Mouse (Mus musculus): Measurements from ENCODE around the gene Cdc42se2.

Gene Cdc42se2

DNA sequence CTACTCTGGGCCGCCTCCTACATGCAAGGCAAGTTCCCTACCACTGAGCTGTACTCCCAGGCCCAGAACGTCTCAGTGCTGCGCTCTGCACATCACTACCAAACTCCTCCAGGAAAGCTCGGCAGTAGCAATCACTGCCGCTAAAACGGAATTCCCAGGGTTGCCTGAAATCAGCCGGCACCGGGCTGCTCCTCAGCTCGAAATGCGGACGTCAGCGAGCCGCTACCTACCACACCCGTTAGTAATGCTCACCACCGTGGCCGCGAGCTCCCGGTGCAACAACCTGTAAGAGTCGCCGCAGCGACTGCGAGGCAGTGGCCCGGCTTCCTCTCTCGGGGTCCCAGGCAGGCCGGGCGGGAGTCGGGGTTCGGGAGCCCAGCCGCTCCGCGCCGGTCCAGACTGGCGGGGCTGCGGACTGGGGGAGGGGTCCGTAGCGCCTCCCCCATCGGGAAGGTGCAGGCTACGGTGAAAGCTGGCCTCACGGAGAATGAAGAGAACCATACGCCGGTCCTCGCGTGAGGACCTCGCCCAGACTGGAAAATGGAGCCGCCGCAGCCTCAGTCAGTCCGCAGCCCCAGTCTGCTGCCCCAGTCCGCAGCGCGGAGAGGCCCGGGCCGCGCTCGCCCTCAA is 502 bp downstream of the Cdc42se2 start:
- no peak for DNase-seq

DNA sequence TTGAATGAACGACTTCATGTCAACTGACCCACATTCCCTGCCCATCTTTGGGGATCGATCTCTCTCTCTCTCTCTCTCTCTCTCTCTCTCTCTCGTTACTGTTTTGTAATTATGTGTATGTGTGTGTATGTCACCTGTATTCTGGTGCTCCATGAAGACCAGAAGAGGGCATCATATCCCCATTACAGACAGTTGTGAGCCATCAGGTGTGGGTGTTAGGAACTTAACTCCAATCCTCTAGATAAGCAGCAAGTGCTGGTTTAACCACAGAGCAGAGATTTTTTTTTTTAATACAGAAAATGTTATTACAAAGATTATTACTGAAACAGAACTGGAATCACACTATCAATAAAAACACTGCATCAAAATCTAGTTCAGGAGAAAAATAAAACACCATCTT is 1.9 kb downstream of the Cdc42se2 start:
- no peak for DNase-seq

DNA sequence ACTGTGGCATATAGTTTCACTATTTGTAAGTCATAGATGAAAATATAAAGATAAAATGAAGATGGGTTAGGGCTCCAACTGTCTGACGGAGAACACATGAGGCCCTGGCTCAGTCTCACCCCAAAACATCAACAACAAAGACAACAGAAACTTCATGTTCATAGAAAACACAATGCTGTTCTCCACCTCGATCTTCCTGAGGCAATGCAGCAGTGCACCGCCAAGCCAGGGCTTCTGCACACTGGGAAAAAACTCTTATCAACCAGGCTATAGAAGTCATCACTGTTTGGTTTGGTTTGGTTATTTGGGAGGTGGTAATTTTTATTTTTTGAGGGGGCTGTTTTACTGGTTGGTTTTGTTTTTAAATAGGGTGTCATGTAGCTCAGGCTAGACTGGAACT is 3.0 kb downstream of the Cdc42se2 start:
- DNase-seq = no peak

DNA sequence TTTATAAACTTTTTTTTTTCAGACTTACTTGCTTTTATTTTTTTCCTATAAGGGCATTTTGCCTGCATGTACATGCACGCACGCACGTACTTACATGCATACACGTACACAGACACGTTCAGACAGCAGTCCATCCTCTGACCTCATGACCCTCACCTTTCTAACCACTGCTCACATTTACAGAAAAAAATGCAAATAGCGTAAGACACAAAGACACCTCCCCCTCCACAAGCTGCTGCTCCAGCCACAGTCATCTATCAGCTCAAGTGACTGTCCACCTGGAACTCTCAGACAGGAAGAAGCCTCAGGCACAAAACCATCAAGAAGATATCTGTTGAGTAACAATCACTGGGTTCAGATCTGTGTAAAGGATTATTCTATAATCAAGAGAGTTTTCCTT is 5.2 kb downstream of the Cdc42se2 start:
- DNase-seq = no peak

DNA sequence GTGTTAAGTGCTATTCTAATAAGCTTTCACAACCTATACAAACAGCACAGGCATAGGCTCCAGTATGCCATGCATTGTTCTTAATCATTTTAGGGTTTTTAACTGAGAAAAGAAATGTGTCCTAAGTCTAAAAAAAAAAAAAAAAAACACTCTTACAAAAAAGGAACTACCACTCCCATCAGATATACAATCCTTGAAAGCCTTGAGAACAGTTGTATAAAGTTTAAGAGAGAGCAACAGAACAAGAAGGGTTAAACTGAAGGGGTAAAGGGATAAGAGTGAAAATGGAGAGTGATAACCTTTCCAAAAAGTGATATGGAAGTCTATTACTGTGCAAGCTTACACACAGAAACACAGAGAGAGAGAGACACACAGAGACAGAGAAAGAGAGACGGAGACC is 7.5 kb downstream of the Cdc42se2 start:
- DNase-seq = no peak

DNA sequence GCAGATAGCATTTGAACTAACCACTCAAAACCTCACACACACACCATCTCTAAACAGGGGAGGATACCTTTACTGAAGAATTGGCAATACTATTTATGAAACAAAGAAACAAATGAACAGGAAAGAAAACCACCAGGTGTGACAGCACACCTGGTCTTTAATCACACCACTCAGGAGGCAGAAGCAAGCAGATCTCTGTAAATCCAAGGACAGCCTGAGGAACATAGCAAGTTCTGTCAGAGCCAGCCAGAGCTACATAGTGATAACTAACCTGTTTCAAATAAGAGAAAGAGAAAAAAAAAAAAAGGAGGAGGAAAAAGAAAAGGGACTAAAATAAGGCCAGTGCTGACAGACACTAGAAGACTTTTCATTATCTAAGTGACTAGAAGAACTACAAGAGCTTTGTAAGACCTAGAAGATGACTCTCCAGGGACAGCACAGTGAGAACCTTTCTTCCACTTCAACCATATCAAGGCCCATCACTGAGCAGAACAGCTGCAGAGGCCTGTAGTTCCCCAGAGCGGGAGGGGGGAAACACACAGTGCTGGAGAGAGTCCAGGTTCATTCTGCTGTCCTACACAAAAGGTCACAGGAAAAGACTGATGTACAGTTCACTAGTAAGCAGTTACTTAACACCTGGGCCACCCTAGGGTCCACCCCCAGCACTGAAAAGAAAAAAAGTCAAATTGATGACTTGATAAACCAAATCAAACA is 9.2 kb downstream of the Cdc42se2 start:
- no peak for DNase-seq

DNA sequence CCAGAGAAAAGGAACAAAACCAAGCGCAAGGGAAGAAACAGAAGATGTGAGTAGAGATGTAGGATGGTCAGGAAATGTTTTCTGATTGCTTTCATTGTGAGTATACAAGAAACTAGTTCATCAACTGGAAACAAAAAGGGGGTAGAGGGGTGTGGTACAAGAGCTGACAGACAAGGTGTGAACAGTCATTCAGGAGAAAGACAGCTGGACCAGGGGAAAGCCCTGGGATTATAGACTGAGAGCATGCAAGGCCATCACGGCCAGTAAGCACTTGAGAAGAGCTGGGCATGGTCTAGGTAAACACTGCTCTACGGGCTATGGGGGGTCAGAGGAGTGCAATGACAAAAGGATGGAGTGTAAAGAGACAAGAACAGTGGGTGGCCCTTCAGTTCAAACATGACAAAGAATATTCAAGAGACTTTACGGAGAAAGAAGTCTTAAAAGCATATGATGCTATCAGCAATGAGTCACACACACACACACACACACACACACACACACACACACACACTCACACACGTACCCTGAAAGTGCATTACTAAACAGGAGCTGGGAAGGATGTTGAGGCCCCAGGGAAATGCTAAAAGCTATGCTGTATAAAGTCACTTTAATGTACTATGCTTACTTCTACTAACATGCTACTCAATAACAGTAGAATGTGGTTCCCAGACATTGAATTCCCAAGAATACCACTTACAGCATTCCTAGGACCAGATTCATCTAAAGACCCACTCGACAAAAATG is 9.9 kb downstream of the Cdc42se2 start:
- no peak for DNase-seq

DNA sequence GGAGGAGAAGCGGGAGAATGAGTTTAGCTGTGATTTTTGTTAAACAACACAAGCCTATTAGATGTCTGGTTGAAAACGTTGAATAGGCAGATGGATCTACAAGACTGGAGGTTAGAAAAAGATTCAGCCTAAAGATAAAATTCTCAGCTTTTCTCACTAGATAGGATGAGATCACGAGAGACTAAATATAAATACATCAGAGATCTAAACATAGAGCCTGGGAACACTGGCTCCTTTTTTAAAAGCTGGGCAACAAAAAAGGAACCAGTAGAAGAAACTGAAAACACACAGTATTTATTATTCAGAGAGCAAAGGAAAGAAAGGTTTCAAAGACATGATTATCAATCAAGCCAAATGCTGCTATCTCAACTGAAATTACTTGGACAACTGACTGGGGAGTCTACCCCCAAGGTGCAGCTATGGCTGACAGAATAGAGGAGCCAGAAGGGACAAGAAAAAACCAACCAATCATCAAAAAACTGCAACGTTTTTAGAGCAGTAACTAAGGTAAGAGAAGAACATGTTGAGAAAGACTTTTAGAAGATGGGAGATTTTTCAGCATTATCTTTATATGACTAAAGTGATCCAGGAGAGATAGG is 10.6 kb downstream of the Cdc42se2 start:
- DNase-seq = no peak

DNA sequence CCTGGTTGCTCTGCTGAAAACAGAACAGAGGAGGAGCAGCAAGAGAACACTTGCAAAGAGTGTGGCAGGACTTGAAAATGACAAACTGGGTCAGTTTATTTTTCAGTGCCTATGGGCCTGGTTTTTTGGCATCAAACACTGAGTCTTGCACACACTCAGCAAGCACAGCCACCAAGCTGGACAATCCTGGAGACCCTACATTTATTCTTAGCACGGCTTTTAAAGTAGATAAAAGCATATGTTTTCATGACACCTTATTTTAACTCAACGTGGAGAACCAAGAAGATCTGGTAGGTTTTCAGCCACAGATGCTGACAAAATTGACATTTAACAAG is 11.1 kb downstream of the Cdc42se2 start:
- DNase-seq = no peak

DNA sequence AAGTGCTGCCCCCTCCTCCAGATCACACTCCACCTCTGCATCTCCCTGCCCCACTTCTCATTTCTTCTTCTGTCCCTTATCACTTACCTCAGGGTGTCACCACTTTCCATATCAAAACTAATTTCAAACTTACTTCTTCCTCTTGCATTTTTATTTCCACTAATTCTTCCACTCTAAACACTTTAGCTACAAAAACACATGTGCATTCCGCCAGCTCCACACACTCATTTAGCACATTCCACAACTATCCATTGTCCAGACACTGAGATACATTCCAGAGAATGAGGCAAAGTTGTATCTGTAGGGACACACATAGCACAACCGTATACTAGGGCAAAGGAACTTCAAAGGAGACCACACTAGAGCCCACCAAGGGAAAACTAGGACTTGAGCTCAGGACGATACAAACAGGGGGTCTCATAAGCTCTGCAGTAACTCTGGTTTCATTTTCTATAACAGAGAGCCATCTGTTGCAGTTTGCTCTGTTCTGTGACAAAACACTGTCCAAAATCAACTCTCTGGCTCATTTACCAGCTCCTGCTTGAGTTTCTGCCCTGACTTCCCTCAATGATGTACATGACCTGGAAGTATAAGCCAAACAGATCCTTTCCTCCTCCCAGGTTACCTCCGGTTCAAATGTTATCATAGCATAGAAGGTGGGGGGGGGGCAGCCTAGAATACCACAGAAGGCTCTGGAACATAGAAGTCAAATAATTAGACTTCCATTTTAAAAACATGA is 11.7 kb downstream of the Cdc42se2 start:
- no peak for DNase-seq

DNA sequence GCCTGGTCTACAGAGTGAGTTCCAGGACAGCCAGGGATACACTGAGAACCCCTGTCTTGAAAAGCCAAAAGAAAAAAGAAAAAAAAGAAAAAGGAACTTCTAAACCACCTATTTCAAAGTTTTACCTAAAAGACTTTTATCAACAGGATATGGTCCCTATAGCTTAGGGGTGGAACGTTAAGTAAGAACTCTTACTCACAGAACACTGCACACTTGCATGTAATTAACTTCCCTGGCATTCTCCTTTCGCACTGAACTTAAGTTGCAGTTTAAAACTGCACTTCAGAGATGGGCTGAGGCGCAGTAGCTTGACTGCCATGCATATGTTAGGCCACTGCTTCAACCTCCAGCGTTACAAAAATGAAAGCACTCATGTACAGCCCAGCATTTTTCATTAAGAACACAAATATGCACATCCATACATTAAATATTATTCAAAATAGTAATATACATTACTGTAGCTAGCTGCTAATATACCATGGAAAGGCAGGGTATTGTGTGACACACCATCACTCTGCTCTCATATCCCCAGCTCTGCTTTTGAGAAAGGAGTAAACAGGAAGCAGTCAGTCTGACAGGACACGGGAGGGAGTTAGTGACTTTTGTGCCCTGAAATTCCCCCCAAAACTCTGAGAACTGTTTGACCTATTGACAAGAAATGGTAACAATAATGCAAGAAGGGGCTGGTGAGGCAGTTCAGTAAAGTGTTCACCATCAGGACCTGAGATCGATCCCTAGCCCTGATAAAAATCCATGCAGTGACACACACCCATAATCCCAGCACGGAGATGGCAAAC is 13.0 kb downstream of the Cdc42se2 start:
- DNase-seq = no peak

DNA sequence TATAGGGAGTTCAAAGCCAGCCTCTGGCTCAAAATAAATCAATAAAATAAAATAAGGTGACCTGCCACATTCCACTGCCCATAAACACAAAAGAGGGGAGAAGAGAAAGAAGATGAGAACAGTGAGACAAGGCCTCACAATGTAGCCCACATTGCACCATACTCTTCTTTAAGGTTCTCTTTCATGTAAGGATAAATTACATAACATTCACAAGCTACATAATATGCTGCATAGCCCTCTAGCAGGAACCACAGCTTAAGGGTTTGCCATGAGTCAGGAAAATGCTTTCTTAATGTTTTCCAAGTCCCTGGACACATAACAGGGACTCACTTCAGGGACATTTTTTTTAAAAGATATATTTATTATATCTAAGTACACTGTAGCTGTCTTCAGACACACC is 15.9 kb downstream of the Cdc42se2 start:
- no peak for DNase-seq

DNA sequence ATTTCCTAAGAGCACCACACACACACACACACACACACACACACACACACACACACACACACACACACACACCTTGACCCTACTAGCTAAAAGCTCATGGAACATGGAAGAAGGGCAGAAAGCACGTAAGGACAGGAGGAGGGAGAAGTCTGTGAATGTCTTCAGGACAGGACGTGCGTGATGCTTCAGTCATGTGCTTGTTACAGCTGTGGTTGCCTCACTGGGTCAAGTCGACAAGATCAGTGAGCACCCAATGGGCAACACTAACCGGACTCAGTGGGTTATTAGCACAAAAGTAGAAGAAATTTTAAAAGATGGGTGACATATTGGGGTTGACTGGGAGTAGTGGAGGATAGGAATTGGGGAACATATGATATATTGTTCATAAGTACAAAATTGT is 17.6 kb downstream of the Cdc42se2 start:
- DNase-seq = no peak

DNA sequence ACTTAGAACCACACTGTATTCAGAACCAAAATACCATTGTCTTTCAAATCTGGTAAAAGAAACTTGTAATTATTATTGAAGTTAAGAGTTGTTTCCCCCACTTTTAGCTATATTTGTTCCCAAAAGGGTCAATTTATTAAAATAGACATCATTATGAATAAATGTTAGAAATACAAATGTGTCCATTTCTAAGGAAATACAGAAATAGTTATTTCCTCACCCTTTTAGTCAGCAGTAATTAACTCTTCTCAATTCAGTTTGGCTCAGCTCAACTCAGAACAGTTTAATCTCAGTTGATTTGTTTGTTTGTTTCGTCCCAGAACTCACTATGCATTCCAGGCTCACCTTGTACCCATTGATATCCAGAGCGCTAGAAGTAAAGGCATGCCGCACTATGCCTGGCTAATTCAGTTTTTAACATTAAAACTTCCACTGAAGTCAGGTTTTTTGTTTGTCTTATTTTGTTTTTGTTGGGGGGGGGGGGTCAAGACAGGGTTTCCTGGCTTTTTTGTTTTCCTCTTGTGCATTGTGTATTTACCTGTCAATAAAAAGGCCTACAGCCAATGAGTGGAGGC is 19.3 kb downstream of the Cdc42se2 start:
- no peak for DNase-seq

DNA sequence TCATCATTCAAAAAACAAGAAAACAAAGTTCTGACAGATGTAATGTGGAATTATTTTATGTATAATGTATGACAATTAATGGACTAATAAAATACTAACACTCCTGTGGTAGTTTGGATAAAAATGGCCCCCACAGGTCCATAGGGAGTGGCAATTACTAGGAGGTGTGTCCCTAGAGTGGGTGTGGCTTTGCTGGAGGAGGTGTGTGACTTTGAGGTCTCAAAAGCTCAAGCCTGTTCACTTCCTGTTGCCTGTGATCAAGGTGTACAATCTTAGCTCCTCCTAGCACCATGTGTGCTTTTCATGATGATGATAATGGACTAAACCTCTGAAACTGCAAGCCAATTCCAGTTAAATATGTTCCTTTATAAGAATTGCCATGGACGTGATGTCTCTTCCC is 22.7 kb downstream of the Cdc42se2 start:
- DNase-seq = no peak

DNA sequence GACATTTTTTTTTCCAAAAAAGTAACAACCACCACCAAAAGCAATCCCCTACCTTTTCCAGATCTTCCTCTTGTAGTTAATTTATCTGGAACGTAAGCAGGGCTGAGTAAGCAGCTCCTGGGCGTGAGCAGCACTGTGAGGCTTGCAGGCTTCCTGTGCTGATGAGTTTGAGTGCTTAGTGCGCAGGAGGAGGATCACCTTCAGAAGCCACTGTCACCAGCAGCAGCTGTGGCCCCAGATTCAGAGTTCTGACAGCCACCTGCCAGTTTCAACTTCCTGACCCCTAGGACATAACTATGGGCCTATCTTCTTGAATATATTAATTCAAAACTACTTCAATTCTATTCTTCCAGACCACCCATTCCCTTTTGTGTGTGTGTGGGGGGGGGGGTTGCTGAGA is 23.4 kb downstream of the Cdc42se2 start:
- DNase-seq = no peak

DNA sequence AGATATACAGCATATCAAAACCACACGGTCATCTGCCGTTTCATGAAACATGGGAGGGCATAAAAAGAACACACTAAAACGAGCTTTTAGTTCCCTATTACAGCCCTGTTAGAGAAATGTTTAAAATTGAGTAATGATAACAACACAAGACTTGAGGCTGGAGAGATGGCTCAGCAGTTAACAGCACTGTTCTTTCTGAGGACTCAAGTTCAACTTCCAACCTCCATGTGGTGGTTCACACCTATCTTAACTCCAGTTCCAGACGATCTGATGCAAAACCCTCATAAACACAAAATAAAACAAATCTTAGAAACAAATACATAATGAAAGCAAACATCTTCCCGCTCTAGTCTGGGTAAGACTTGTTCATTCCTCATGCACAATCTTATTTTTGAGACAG is 24.7 kb downstream of the Cdc42se2 start:
- no peak for DNase-seq

DNA sequence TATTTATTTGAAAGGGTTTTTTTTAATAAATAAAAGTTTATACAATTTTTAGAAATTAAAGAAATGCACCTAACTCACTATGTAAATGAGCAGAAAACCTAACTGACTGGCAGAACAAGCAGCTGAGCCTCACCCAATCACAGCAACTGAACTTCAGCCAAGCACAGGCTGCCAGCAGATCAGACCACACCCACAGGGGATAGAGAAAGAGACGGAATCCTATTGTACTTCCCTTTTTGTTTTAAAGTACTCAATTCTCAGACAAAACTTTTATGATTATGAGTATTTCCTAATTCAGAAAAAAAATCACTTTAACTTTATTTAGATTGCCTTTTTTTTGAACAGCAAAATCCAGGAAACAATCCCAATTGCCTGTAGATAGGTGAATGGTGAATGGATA is 29.5 kb downstream of the Cdc42se2 start:
- DNase-seq = no peak

DNA sequence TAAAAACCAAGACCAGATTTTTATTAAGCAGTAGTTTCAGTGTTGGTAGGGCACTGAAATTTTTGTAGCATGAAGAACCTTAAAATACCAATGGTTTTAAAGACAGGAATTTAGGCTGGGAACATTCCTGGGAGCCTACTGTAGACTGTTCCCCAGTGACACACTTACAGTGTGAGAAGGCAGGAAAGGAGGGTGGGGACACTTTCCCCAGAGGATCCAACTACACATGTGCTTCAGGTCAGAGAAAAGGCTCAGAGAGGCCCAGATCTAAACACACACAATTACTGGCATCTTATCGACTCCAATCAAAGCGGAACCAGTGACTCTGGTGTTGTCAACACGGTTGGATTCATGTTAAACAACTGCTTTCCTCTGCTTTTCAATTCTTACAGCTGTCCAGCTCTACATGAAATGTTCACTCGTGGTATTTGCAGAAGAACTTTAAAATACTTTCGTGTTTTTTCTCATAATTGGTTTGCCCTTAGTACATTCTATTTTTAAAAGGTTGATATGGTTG is 32.3 kb downstream of the Cdc42se2 start:
- DNase-seq = no peak

DNA sequence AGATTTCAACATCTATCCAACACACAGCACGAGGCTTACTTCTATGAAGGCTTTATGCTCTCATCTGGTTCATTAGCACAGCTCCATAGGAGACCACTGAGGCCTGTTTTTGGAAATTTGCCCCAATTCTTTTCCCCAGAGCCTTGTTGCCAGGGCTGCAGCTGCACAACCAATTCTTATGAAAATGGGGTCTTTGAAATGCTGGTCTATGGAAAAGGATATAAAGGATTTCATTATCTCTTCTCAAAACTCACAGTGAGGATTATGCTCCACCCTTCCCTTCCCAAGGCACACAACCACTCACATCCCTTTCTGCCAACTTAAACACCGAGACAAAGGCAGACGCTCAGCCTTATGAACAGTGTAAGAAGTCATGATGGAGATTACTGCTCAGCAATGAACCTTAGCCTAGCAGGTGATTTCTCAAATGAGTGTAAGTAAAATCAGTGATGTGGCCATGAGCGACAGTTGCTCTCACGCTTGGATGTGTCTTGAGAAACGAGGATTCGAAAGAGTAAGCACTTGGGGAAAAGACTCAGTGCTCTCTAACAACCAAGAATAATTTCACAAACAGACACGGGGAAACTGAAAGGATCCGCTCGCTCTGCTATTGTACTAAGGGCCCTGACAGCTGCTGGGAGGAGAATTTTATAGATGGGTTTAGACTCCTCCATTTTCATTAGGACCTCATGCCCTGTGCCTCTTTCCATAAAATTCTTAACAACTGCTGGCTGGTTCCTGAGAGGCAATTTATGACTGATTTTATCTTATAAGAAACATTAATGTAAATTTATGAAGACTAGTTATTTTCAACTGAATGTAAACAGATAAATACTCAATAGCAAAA is 33.0 kb downstream of the Cdc42se2 start:
- peak; percentile 9 for DNase-seq

DNA sequence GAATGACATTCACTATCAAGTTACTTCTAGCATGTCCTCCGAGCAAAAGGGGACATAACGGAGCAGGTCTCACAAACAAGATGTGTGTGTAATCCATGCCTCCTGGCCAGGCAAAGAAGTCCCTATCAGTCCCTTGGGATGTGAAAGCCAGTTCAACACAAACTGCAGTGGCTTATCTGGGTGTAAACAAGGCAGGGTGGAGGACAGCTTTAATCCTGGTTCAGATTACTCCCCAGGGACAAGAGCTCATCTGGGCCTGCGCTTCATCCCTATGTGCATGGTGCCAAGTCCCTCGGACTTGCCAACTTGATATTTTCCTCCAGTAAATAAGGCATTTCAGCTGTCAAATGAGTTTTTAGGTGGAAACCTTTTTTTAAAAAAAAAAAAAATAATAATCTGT is 36.0 kb downstream of the Cdc42se2 start:
- DNase-seq = no peak

Measured in retina, postnatal 1 day (tissue).